Mouse (Mus musculus): ENCODE measurements around the gene Lrrc1.

Gene Lrrc1

DNA sequence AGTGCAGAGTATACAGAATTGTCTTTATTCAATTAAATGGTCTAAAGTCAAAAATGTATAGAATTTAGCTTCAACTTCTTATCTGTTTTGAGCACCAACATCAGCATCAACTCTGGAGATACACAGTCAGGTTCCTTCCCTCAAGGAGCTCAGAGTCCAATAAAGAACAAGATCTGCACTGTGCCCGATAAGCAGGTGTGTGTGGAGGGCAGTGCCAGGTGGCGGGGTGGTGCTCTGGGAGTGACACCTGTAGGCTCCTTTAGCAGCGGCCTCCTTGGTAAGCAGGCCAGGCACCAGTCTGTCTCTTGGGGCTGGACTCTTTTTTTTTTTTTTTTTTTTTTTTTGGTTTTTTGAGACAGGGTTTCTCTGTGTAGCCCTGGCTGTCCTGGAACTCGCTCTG lies 20.9 kb downstream of the Lrrc1 start:
- Histone ChIP-seq H3K36me3 (ENCODE audit: insufficient read depth, low read length) (no peaks in the 10 kb centered on the region), H3K27me3 (ENCODE audit: insufficient read depth, low read length) (no peaks in the 10 kb centered on the region), H3K4me3 (replicated peaks; ENCODE audit: low read length) (no peak overlapping the region), H3K9me3 (ENCODE audit: low read length) (no peaks in the 10 kb centered on the region), H3K4me1 (replicated peaks; ENCODE audit: low read depth, low read length) (peaks cover 41% of the 10 kb centered on the region)
- TF ChIP-seq NANOG (IDR thresholded peaks at IDR 0.05; ENCODE audit: borderline replicate concordance, low read length) (no peak), CTCF (conservative IDR thresholded peaks at IDR 0.05; ENCODE audit: low read length) (no peak), POU5F1 (IDR thresholded peaks at IDR 0.05; ENCODE audit: borderline replicate concordance, low read length) (no peak)

DNA sequence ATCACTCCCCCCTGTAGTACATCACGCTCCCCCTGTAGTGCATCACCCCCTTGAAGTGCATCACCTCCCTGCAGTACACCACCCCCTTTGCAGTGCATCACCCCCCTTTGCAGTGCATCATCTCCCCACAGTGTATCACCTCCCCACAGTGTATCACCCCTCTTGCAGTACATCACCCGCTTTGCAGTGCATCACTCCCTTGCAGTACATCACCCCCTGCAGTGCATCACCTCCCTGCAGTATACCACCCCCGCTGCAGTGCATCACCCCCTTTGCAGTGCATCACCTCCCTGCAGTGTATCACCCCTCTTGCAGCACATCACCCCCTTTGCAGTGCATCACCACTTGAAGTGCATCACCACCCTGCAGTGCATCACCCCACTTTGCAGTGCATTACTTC lies 22.2 kb downstream of the Lrrc1 start:
- Histone ChIP-seq H3K4me1 (replicated peaks; ENCODE audit: low read depth, low read length) (peaks cover 29% of the 10 kb centered on the region), H3K9me3 (ENCODE audit: low read length) (no peaks in the 10 kb centered on the region), H3K27me3 (ENCODE audit: insufficient read depth, low read length) (no peaks in the 10 kb centered on the region), H3K36me3 (ENCODE audit: insufficient read depth, low read length) (no peaks in the 10 kb centered on the region), H3K4me3 (replicated peaks; ENCODE audit: low read length) (no peak overlapping the region)
- no peak for TF ChIP-seq CTCF (conservative IDR thresholded peaks at IDR 0.05; ENCODE audit: low read length)

DNA sequence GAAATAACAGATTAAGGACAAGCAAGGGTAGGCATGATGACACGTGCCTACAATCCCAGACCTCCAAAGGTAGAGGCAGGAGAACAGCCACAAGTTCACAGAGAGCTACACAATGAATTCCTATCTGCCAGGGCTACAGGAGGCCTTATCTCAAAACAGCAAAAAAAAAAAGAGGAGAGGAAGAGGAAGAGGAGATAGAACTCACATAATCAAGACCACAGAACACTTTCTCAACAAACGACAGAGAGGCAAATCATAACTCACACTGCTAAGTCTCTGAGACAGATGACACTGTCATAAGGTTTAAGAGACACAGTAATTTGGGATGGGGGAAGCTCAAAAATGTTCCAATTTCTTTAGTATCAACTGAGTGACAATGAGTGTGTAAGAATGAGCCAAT lies 25.5 kb downstream of the Lrrc1 start:
- no peak for TF ChIP-seq NANOG (IDR thresholded peaks at IDR 0.05; ENCODE audit: borderline replicate concordance, low read length)
- TF ChIP-seq CTCF (conservative IDR thresholded peaks at IDR 0.05; ENCODE audit: low read length) = no peak
- TF ChIP-seq POU5F1 (IDR thresholded peaks at IDR 0.05; ENCODE audit: borderline replicate concordance, low read length) = no peak

DNA sequence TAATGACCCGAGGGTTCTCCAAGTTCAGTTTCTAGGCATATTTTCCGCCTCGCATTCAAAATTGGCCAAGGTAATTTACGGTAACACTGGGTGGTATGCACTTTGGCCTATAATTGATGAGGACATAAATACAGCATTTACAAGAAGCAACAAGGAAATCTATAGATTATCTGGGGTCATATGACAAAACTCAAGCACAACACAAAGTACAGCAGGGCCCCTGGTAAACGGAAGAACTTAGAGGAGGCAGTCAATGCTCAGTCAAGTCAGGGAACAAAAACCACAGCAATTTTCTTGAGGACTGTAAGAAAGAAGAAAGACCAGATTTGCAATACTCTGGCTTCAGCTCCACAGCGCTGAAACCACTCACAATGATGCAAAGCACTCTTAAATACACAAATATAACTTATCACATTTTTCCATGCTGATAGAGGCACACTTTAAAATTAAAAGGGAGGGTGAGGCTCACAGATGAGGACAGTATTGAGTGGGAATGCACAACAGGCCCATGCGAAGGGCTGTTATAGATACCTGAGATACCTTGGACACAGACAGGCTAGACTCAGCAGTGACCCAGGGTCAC lies 27.8 kb downstream of the Lrrc1 start:
- H3K4me1 ChIP-seq (replicated peaks; ENCODE audit: low read depth, low read length) = peaks cover 3% of the 10 kb centered on the region; the same call in 1 of the 2 replicates
- no peaks in the 10 kb centered on the region for H3K9me3 ChIP-seq (ENCODE audit: low read length)
- H3K4me3 ChIP-seq (replicated peaks; ENCODE audit: low read length) = no peak overlapping the region
- H3K36me3 ChIP-seq (ENCODE audit: insufficient read depth, low read length) = no peaks in the 10 kb centered on the region
- TF ChIP-seq CTCF (conservative IDR thresholded peaks at IDR 0.05; ENCODE audit: low read length) (no peak), NANOG (IDR thresholded peaks at IDR 0.05; ENCODE audit: borderline replicate concordance, low read length) (no peak), POU5F1 (IDR thresholded peaks at IDR 0.05; ENCODE audit: borderline replicate concordance, low read length) (no peak)
- no peaks in the 10 kb centered on the region for H3K27me3 ChIP-seq (ENCODE audit: insufficient read depth, low read length)

More for the DNA sequence above, 25.5 kb downstream of the Lrrc1 start:
- Histone ChIP-seq H3K9me3 (ENCODE audit: low read length) (no peaks in the 10 kb centered on the region), H3K36me3 (ENCODE audit: insufficient read depth, low read length) (no peaks in the 10 kb centered on the region), H3K27me3 (ENCODE audit: insufficient read depth, low read length) (no peaks in the 10 kb centered on the region), H3K4me3 (replicated peaks; ENCODE audit: low read length) (no peak overlapping the region), H3K4me1 (replicated peaks; ENCODE audit: low read depth, low read length) (no peaks in the 10 kb centered on the region)

DNA sequence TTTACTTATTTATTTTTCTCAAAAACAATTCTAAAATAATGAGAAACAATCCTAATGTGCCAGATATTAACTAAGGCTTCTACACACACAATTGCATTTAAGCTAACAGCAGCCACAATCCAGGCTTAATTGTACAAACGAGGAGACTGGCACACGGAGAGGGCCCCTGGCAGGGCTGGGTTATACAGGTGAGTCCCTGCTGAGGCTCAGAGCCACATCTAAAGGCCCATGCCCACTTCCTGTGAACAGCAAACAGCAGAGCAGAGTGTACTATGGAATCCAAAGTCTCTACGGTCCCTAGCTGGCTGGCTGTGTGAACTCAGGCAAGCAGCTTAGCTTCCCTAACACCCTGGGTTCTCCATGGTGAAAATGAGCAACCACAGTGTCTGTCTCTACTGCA lies 30.8 kb downstream of the Lrrc1 start:
- TF ChIP-seq NANOG (IDR thresholded peaks at IDR 0.05; ENCODE audit: borderline replicate concordance, low read length) = no peak
- Histone ChIP-seq H3K36me3 (ENCODE audit: insufficient read depth, low read length) (no peaks in the 10 kb centered on the region), H3K4me1 (replicated peaks; ENCODE audit: low read depth, low read length) (peaks cover 3% of the 10 kb centered on the region; the same call in 1 of the 2 replicates), H3K9me3 (ENCODE audit: low read length) (no peaks in the 10 kb centered on the region), H3K4me3 (replicated peaks; ENCODE audit: low read length) (no peak overlapping the region), H3K27me3 (ENCODE audit: insufficient read depth, low read length) (no peaks in the 10 kb centered on the region)

DNA sequence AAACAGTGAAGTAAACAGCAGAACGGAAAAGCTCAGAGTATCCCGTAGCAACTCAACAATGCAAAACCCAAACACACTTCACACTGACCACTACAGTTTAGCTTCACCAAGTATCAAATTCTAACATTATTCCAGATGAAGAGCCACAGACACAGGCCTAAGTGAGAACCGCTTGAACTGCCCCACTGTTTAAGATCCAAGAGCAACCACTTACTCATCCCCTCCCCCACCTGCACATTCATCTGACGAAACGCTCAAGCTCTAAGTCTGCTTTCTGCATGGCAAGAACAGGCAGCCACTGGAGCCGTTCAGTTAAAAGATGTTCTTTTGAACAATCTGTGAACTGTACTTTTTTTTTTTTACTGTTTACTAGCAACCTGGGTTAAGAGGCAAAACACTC lies 32.5 kb downstream of the Lrrc1 start:
- H3K27me3 ChIP-seq (ENCODE audit: insufficient read depth, low read length) = no peaks in the 10 kb centered on the region
- peaks cover 3% of the 10 kb centered on the region; the same call in 1 of the 2 replicates for H3K4me1 ChIP-seq (replicated peaks; ENCODE audit: low read depth, low read length)
- H3K4me3 ChIP-seq (replicated peaks; ENCODE audit: low read length) = no peak overlapping the region
- no peak for TF ChIP-seq NANOG (IDR thresholded peaks at IDR 0.05; ENCODE audit: borderline replicate concordance, low read length)
- TF ChIP-seq POU5F1 (IDR thresholded peaks at IDR 0.05; ENCODE audit: borderline replicate concordance, low read length) = no peak
- no peak for TF ChIP-seq CTCF (conservative IDR thresholded peaks at IDR 0.05; ENCODE audit: low read length)
- H3K9me3 ChIP-seq (ENCODE audit: low read length) = no peaks in the 10 kb centered on the region
- H3K36me3 ChIP-seq (ENCODE audit: insufficient read depth, low read length) = no peaks in the 10 kb centered on the region

DNA sequence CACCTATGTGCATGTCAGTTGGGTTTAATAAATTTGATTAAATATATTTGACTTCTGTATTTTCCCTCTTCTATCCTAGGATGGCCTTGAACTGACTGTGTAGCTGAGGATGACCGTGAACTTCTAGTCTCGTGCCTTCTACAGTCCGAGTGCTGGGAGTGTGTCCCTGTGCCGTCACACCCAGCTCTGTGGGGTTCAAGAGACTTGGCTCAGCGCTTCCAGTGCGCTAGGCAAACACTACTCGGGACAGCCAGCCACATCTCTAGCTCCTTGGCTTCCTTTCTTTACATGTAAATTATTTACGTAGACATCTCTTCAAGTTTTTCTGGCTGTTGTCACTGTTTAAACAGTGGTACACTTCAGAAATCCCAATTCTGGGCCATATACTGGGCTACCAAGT lies 34.1 kb downstream of the Lrrc1 start:
- Histone ChIP-seq H3K36me3 (ENCODE audit: insufficient read depth, low read length) (no peaks in the 10 kb centered on the region), H3K4me3 (replicated peaks; ENCODE audit: low read length) (no peak overlapping the region), H3K27me3 (ENCODE audit: insufficient read depth, low read length) (no peaks in the 10 kb centered on the region), H3K9me3 (ENCODE audit: low read length) (no peaks in the 10 kb centered on the region), H3K4me1 (replicated peaks; ENCODE audit: low read depth, low read length) (peaks cover 3% of the 10 kb centered on the region; the same call in 1 of the 2 replicates)
- TF ChIP-seq POU5F1 (IDR thresholded peaks at IDR 0.05; ENCODE audit: borderline replicate concordance, low read length) (no peak), CTCF (conservative IDR thresholded peaks at IDR 0.05; ENCODE audit: low read length) (no peak), NANOG (IDR thresholded peaks at IDR 0.05; ENCODE audit: borderline replicate concordance, low read length) (no peak)

DNA sequence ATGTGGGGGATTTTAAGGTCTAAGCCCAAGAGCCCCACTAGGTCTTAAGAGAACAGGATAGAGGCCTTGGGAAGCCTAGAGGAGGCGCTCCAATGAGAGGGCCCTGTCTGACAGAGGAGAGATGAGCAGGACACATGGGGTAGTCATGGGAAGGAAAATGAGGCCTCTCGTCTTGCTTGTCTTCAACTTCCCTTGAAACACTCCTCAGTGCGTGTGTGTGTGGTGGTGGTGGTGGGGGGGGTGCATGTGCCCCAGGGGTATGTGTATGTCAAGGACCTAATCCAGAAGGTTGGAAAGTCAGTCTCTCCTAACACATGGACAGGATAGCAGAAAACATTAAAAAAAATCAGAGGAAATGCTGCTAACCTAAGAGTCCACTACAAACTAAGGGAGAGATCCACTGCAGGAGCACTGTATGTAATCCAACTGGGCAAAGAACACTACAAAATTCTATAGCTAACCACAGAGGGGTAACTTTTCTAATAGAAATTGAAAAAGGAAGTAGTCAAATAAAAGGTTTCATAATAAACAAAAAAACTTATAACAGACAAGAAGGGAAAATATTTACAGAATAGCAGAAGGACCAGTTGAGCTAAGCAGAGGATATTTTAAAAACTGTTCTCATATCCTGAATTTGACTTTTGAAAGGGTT lies 36.8 kb downstream of the Lrrc1 start:
- TF ChIP-seq NANOG (IDR thresholded peaks at IDR 0.05; ENCODE audit: borderline replicate concordance, low read length) (no peak), POU5F1 (IDR thresholded peaks at IDR 0.05; ENCODE audit: borderline replicate concordance, low read length) (no peak), CTCF (conservative IDR thresholded peaks at IDR 0.05; ENCODE audit: low read length) (no peak)
- Histone ChIP-seq H3K4me1 (replicated peaks; ENCODE audit: low read depth, low read length) (peaks cover 8% of the 10 kb centered on the region), H3K4me3 (replicated peaks; ENCODE audit: low read length) (no peak overlapping the region), H3K36me3 (ENCODE audit: insufficient read depth, low read length) (no peaks in the 10 kb centered on the region), H3K27me3 (ENCODE audit: insufficient read depth, low read length) (no peaks in the 10 kb centered on the region), H3K9me3 (ENCODE audit: low read length) (no peaks in the 10 kb centered on the region)
